Mouse (Mus musculus): ENCODE measurements around the gene Epha4. TPM values are rescaled to one million over a fixed set of nuclear protein-coding genes. Genes with fewer than 3 reads are reported as not detected.

Gene Epha4
- polyA plus RNA-seq, 1 experiment from 2014 or later = 24.0 TPM

DNA sequence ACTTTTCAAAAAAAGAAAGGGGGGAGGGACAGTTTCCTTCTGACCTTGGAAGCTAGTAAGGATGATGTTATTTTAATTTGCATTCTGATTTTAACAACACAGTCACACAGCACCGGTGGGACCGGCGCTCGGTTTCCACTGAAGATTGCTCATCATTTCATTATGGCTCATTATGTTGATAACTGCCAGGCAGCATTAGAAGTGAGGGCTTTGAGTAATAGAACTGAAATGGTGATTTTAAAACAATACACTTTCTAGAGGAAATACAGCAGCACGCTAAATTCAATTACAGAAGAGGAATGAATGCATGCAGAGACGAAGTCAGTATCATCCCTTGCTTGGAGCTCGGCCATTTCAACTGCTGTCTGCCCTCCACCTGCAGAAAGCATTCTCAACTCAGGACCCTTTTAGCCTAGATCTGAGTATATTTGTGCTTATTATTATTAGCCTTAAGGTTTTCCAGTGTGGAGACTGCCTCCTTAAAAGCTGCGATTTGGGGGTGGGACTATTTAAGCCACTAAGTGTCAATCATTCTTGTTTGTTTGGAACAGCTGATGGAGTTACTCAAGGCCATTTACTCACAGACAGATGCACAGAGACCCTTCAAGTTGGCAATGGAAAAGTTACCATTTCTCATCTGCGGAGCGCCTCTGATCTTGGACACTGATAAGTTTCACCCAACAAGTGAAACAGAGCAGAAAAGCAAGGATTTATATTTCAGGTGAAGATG lies 76.8 kb downstream of the Epha4 start:
- whole genome bisulfite sequencing = 83% methylated on average over 10 of the region's 10 CpGs
- H3K27ac ChIP-seq (ENCODE audit: low read depth, low read length) = no peak overlapping the region
- ATAC-seq (ENCODE audit: low FRiP score, low TSS enrichment) = no peak

DNA sequence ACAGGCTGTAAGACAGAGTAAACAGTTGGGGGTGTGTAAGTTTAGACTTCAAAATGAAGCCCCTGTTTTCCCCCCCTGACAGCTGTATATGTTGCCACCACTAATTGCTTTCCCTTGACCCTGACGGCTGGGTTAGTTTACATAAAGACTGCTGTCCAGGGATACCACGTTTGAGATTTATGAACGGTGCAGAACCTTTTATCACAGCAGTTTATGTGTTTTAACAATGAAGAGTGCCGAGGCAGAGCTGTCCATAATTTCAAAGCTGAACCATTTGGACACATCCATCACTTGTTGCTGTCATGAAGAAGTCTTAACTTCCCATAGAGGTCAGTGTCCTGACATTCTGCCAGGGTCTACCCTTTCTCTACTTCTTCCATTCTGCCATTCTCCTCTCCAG lies 79.8 kb downstream of the Epha4 start:
- no peaks in the 10 kb centered on the region for H3K4me1 ChIP-seq (ENCODE audit: control insufficient read depth, insufficient read depth, low read length)
- H3K36me3 ChIP-seq (ENCODE audit: control insufficient read depth, insufficient read depth, low read length) = no peaks in the 10 kb centered on the region
- no peaks in the 10 kb centered on the region for H3K9me3 ChIP-seq (ENCODE audit: control insufficient read depth, low read length)
- 10% methylated on average over 4 of the region's 4 CpGs for WGBS
- peak; percentile 35; the same call in 1 of the 2 replicates for ATAC-seq (ENCODE audit: low FRiP score, low TSS enrichment)
- no peak overlapping the region for H3K27ac ChIP-seq (ENCODE audit: low read depth, low read length)
- H3K4me3 ChIP-seq (ENCODE audit: low read length) = no peak overlapping the region
- no peak overlapping the region for H3K9ac ChIP-seq (ENCODE audit: low read depth, low read length)
- no peak overlapping the region for H3K4me2 ChIP-seq (replicated peaks; ENCODE audit: low read depth, low read length)
- no peaks in the 10 kb centered on the region for H3K27me3 ChIP-seq (ENCODE audit: control insufficient read depth, insufficient read depth, low read length)

More for the DNA sequence above, 76.8 kb downstream of the Epha4 start:
- Histone ChIP-seq H3K4me2 (replicated peaks; ENCODE audit: low read depth, low read length) (no peak overlapping the region), H3K4me1 (ENCODE audit: control insufficient read depth, insufficient read depth, low read length) (0 out of 2 replicates have a peak, but pooled peaks cover 4% of the 10 kb centered on the region), H3K27me3 (ENCODE audit: control insufficient read depth, insufficient read depth, low read length) (no peaks in the 10 kb centered on the region), H3K9ac (ENCODE audit: low read depth, low read length) (no peak overlapping the region), H3K36me3 (ENCODE audit: control insufficient read depth, insufficient read depth, low read length) (peaks cover 3% of the 10 kb centered on the region; the same call in 1 of the 2 replicates), H3K9me3 (ENCODE audit: control insufficient read depth, low read length) (no peaks in the 10 kb centered on the region), H3K4me3 (ENCODE audit: low read length) (no peak overlapping the region)

DNA sequence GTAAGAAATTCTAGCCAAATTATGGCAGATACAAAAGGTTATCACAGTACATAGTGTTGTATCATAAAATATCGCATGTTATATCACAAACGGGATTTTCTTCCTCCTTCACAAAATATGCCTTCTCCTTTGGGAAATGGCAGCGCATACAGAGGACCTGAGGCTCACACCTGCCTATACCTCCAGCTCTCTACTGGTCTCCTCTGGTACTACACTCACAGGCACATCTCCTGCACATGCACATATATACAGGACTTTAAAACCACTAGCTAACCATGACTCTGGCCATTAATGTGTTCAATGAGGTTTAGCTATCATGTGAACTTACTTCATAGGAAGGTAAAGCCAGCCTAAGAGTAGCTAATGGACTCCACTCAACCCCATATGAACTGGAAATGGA lies 81.7 kb downstream of the Epha4 start:
- H3K4me2 ChIP-seq (replicated peaks; ENCODE audit: low read depth, low read length) = no peak overlapping the region
- no peak overlapping the region for H3K9ac ChIP-seq (ENCODE audit: low read depth, low read length)
- H3K4me1 ChIP-seq (ENCODE audit: control insufficient read depth, insufficient read depth, low read length) = no peaks in the 10 kb centered on the region
- no peak overlapping the region for H3K27ac ChIP-seq (ENCODE audit: low read depth, low read length)
- H3K27me3 ChIP-seq (ENCODE audit: control insufficient read depth, insufficient read depth, low read length) = no peaks in the 10 kb centered on the region
- H3K9me3 ChIP-seq (ENCODE audit: control insufficient read depth, low read length) = no peaks in the 10 kb centered on the region
- whole genome bisulfite sequencing = 89% methylated on average over 3 of the region's 3 CpGs
- no peak for ATAC-seq (ENCODE audit: low FRiP score, low TSS enrichment)
- H3K36me3 ChIP-seq (ENCODE audit: control insufficient read depth, insufficient read depth, low read length) = no peaks in the 10 kb centered on the region
- no peak overlapping the region for H3K4me3 ChIP-seq (ENCODE audit: low read length)

DNA sequence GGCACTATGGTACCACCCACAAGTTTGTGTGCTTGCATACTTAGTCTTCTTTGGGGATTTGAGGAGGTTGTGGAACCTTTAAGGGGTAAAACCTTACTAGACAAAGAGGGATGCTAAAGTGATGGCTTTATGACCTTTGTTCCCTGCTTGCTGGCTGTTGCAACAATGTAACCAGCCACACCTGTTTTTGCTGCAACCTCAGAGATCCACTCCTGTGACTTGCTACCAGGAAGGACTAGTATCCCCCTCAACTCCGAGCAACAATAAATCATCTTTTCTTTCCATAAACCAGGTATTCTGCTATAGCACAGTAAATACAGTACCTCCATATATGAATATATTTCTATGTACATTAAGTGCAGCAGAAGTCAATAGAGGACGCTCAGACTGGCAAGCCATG lies 82.4 kb downstream of the Epha4 start:
- no peaks in the 10 kb centered on the region for H3K4me1 ChIP-seq (ENCODE audit: control insufficient read depth, insufficient read depth, low read length)
- no peak for ATAC-seq (ENCODE audit: low FRiP score, low TSS enrichment)
- H3K4me3 ChIP-seq (ENCODE audit: low read length) = no peak overlapping the region
- no peaks in the 10 kb centered on the region for H3K36me3 ChIP-seq (ENCODE audit: control insufficient read depth, insufficient read depth, low read length)
- WGBS = 89% methylated on average over 2 of the region's 2 CpGs
- H3K4me2 ChIP-seq (replicated peaks; ENCODE audit: low read depth, low read length) = no peak overlapping the region
- H3K9ac ChIP-seq (ENCODE audit: low read depth, low read length) = no peak overlapping the region
- no peak overlapping the region for H3K27ac ChIP-seq (ENCODE audit: low read depth, low read length)
- H3K9me3 ChIP-seq (ENCODE audit: control insufficient read depth, low read length) = no peaks in the 10 kb centered on the region
- H3K27me3 ChIP-seq (ENCODE audit: control insufficient read depth, insufficient read depth, low read length) = no peaks in the 10 kb centered on the region

DNA sequence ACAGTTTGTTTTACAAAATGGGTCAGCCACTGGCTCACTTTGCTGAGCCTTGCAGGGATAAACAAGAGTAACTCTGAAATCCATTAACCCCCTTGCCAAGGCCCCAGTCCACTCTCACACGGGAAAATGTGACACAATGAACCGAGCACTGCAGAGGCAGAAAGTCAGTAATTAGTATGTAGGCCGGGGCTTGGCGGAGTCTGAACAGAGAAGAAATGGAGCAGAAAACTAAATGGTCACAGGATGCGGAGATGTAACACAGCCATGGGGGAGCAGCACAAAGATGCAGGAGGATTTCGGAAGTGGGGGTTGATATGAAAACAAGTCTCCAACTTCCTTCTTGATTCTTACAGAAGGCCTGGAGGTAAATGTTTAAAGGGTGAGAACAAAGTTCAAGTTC lies 85.7 kb downstream of the Epha4 start:
- Histone ChIP-seq H3K9ac (ENCODE audit: low read depth, low read length) (no peak overlapping the region), H3K4me3 (ENCODE audit: low read length) (no peak overlapping the region), H3K4me1 (ENCODE audit: control insufficient read depth, insufficient read depth, low read length) (no peaks in the 10 kb centered on the region), H3K27ac (ENCODE audit: low read depth, low read length) (no peak overlapping the region), H3K36me3 (ENCODE audit: control insufficient read depth, insufficient read depth, low read length) (peaks cover 6% of the 10 kb centered on the region; the same call in 1 of the 2 replicates), H3K27me3 (ENCODE audit: control insufficient read depth, insufficient read depth, low read length) (no peaks in the 10 kb centered on the region), H3K4me2 (replicated peaks; ENCODE audit: low read depth, low read length) (no peak overlapping the region), H3K9me3 (ENCODE audit: control insufficient read depth, low read length) (no peaks in the 10 kb centered on the region)
- 58% methylated on average over 6 of the region's 6 CpGs for WGBS
- ATAC-seq (ENCODE audit: low FRiP score, low TSS enrichment) = peak; percentile 62; the same call in 1 of the 2 replicates

DNA sequence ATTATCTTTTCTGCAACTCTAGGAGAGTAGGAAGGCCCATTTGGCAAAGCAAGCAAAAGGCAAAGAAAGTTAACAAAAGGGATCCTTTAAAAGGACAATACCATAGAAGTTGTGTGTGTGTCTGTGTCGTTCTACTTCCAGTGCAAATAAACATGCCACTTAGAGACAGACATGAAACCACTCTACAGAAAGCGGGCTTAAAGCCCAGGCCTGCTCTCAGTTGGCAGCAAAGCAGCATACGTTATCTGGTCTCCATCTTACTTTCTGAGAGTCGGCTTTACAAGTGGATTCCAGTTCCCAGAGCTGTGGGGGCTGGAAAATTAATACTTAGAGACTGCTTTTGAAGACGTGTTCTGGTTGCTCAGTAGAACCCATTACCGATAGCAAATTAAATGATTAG lies 87.9 kb downstream of the Epha4 start:
- Histone ChIP-seq H3K27me3 (ENCODE audit: control insufficient read depth, insufficient read depth, low read length) (no peaks in the 10 kb centered on the region), H3K9ac (ENCODE audit: low read depth, low read length) (no peak overlapping the region), H3K27ac (ENCODE audit: low read depth, low read length) (no peak overlapping the region), H3K4me3 (ENCODE audit: low read length) (no peak overlapping the region), H3K36me3 (ENCODE audit: control insufficient read depth, insufficient read depth, low read length) (peaks cover 6% of the 10 kb centered on the region; the same call in 1 of the 2 replicates), H3K4me2 (replicated peaks; ENCODE audit: low read depth, low read length) (no peak overlapping the region), H3K4me1 (ENCODE audit: control insufficient read depth, insufficient read depth, low read length) (0 out of 2 replicates have a peak, but pooled peaks cover under 1% of the 10 kb centered on the region), H3K9me3 (ENCODE audit: control insufficient read depth, low read length) (no peaks in the 10 kb centered on the region)
- 72% methylated on average over 6 of the region's 6 CpGs for WGBS
- no peak for ATAC-seq (ENCODE audit: low FRiP score, low TSS enrichment)

DNA sequence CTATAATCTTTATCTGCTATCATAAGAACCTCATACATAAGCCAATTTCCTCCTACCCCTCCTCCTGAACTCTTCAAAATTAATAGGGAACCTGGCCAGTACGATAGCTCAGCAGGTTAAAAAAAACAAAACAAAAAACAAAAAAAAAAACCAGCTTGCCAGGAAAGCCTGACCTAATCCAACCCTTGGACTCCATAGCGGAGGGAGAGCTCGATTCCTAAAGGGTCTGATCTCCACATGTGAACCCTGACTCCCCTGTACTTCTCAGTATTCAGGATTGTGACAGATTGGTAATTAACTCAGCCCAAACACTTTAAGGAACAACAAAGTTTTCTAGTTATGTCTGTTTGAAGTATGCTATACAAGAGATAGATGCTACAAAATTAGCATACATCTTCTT lies 89.7 kb downstream of the Epha4 start:
- WGBS = 71% methylated on average over 3 of the region's 3 CpGs
- ATAC-seq (ENCODE audit: low FRiP score, low TSS enrichment) = no peak
- Histone ChIP-seq H3K4me2 (replicated peaks; ENCODE audit: low read depth, low read length) (no peak overlapping the region), H3K4me1 (ENCODE audit: control insufficient read depth, insufficient read depth, low read length) (0 out of 2 replicates have a peak, but pooled peaks cover 5% of the 10 kb centered on the region), H3K9ac (ENCODE audit: low read depth, low read length) (no peak overlapping the region), H3K9me3 (ENCODE audit: control insufficient read depth, low read length) (no peaks in the 10 kb centered on the region), H3K4me3 (ENCODE audit: low read length) (no peak overlapping the region), H3K27ac (ENCODE audit: low read depth, low read length) (no peak overlapping the region), H3K27me3 (ENCODE audit: control insufficient read depth, insufficient read depth, low read length) (no peaks in the 10 kb centered on the region), H3K36me3 (ENCODE audit: control insufficient read depth, insufficient read depth, low read length) (peaks cover 6% of the 10 kb centered on the region; the same call in 1 of the 2 replicates)

DNA sequence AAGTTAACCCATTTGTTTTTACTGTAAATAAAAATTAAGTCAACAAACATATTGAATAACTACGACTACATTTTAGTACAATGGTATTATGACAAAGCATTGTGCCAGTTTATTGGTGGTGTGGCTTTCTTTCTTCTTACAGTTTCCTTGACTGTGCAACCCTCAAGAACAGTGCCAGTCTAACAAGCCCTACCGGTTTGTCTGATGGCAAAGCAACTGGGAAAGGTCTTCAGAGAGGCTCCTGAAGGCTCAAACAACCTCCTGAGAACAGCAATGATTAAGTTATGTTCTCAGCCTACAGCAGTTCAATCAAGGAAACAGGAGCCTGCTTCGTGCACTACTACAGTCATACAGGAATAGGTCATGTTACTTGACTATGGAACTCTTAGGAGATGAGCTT lies 93.8 kb downstream of the Epha4 start:
- no peak overlapping the region for H3K4me3 ChIP-seq (ENCODE audit: low read length)
- peaks cover 13% of the 10 kb centered on the region; the same call in 1 of the 2 replicates for H3K4me1 ChIP-seq (ENCODE audit: control insufficient read depth, insufficient read depth, low read length)
- no peak overlapping the region for H3K27ac ChIP-seq (ENCODE audit: low read depth, low read length)
- H3K9me3 ChIP-seq (ENCODE audit: control insufficient read depth, low read length) = no peaks in the 10 kb centered on the region
- no peaks in the 10 kb centered on the region for H3K27me3 ChIP-seq (ENCODE audit: control insufficient read depth, insufficient read depth, low read length)
- H3K9ac ChIP-seq (ENCODE audit: low read depth, low read length) = no peak overlapping the region
- H3K36me3 ChIP-seq (ENCODE audit: control insufficient read depth, insufficient read depth, low read length) = peaks cover 2% of the 10 kb centered on the region; the same call in 1 of the 2 replicates
- WGBS = 90% methylated on average over 3 of the region's 3 CpGs
- ATAC-seq (ENCODE audit: low FRiP score, low TSS enrichment) = no peak
- H3K4me2 ChIP-seq (replicated peaks; ENCODE audit: low read depth, low read length) = no peak overlapping the region

DNA sequence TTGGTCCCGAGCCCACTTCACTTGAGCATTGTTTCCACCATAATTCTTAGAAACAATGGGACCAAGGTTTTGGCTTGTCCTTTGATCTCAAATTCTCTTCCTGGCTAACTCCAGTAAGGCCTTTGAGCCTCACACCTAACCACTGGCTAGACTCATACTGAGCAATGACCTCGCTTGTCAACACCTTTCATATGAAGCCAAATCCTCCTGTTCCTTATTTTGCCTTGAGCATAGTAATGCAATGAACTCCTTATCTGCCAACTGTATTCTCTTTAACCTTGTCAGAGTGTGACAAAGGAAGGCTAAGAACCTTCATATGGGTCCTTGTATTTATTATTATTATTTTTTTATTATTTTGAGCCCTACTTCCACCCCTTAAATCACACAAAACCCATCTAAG lies 94.5 kb downstream of the Epha4 start:
- H3K27ac ChIP-seq (ENCODE audit: low read depth, low read length) = no peak overlapping the region
- no peaks in the 10 kb centered on the region for H3K27me3 ChIP-seq (ENCODE audit: control insufficient read depth, insufficient read depth, low read length)
- H3K4me2 ChIP-seq (replicated peaks; ENCODE audit: low read depth, low read length) = no peak overlapping the region
- H3K36me3 ChIP-seq (ENCODE audit: control insufficient read depth, insufficient read depth, low read length) = no peaks in the 10 kb centered on the region
- no peak for ATAC-seq (ENCODE audit: low FRiP score, low TSS enrichment)
- H3K9ac ChIP-seq (ENCODE audit: low read depth, low read length) = no peak overlapping the region
- no peak overlapping the region for H3K4me3 ChIP-seq (ENCODE audit: low read length)
- WGBS = 69% methylated on average over 2 of the region's 2 CpGs
- H3K4me1 ChIP-seq (ENCODE audit: control insufficient read depth, insufficient read depth, low read length) = peaks cover 13% of the 10 kb centered on the region; the same call in 1 of the 2 replicates
- no peaks in the 10 kb centered on the region for H3K9me3 ChIP-seq (ENCODE audit: control insufficient read depth, low read length)
